Mouse (Mus musculus): ENCODE results near the gene Serinc4. TPM values are rescaled to one million over a fixed set of nuclear protein-coding genes. Genes with fewer than 3 reads are reported as not detected.
A peak's percentile ranks its signal among the peaks of the same experiment; 100 is the strongest.

Serinc4 gene
- polyA plus RNA-seq, 1 experiment from 2014 or later = 1.6 TPM

GRCm38 (mm10) chr2:121441800-121442199 is 14.8 kb downstream of the Serinc4 start:
- H3K4me2 ChIP-seq (ENCODE audit: low read length) = peak overlapping the region; percentile 59
- H3K9me3 ChIP-seq (ENCODE audit: control insufficient read depth, low read length) = no peaks in the 10 kb centered on the region
- no peak for ATAC-seq
- peaks cover 14% of the 10 kb centered on the region for H3K4me1 ChIP-seq (replicated peaks; ENCODE audit: control insufficient read depth, insufficient read depth, low read length)
- no peak overlapping the region for H3K4me3 ChIP-seq (replicated peaks; ENCODE audit: low read length)
- H3K36me3 ChIP-seq (ENCODE audit: control insufficient read depth, insufficient read depth) = peaks cover 25% of the 10 kb centered on the region
- no peak overlapping the region for H3K27ac ChIP-seq (ENCODE audit: low read length)
- H3K27me3 ChIP-seq (replicated peaks; ENCODE audit: control insufficient read depth, insufficient read depth, low read length) = peaks cover 5% of the 10 kb centered on the region; the same call in 1 of the 2 replicates
- 13% methylated on average over 11 of the region's 11 CpGs for WGBS
- H3K9ac ChIP-seq (replicated peaks; ENCODE audit: low read depth, low read length) = no peak overlapping the region

GRCm38 (mm10) chr2:121440834-121441605 is 15.6 kb downstream of the Serinc4 start:
- Histone ChIP-seq H3K27me3 (replicated peaks; ENCODE audit: control insufficient read depth, insufficient read depth, low read length) (peaks cover 5% of the 10 kb centered on the region; the same call in 1 of the 2 replicates), H3K9ac (replicated peaks; ENCODE audit: low read depth, low read length) (no peak overlapping the region), H3K4me3 (replicated peaks; ENCODE audit: low read length) (no peak overlapping the region), H3K4me2 (ENCODE audit: low read length) (no peak overlapping the region), H3K9me3 (ENCODE audit: control insufficient read depth, low read length) (no peaks in the 10 kb centered on the region), H3K27ac (ENCODE audit: low read length) (no peak overlapping the region), H3K36me3 (ENCODE audit: control insufficient read depth, insufficient read depth) (peaks cover 25% of the 10 kb centered on the region), H3K4me1 (replicated peaks; ENCODE audit: control insufficient read depth, insufficient read depth, low read length) (peaks cover 14% of the 10 kb centered on the region)
- WGBS = 54% methylated on average over 5 of the region's 5 CpGs
- ATAC-seq = no peak

- H3K9ac ChIP-seq (replicated peaks; ENCODE audit: low read depth, low read length) = no peak overlapping the region
- H3K27me3 ChIP-seq (replicated peaks; ENCODE audit: control insufficient read depth, insufficient read depth, low read length) = peaks cover 5% of the 10 kb centered on the region; the same call in 1 of the 2 replicates
- H3K4me2 ChIP-seq (ENCODE audit: low read length) = no peak overlapping the region
- H3K4me1 ChIP-seq (replicated peaks; ENCODE audit: control insufficient read depth, insufficient read depth, low read length) = peaks cover 14% of the 10 kb centered on the region
- no peak overlapping the region for H3K4me3 ChIP-seq (replicated peaks; ENCODE audit: low read length)
- 82% methylated on average over 4 of the region's 4 CpGs for WGBS
- peaks cover 33% of the 10 kb centered on the region for H3K36me3 ChIP-seq (ENCODE audit: control insufficient read depth, insufficient read depth)
- ATAC-seq = no peak
- H3K27ac ChIP-seq (ENCODE audit: low read length) = no peak overlapping the region
- no peaks in the 10 kb centered on the region for H3K9me3 ChIP-seq (ENCODE audit: control insufficient read depth, low read length)
Observed at GRCm38 (mm10) chr2:121439746-121440145, 16.8 kb downstream of the Serinc4 start.

GRCm38 (mm10) chr2:121434854-121435253 is 21.7 kb downstream of the Serinc4 start:
- ATAC-seq = no peak
- H3K4me3 ChIP-seq (replicated peaks; ENCODE audit: low read length) = no peak overlapping the region
- WGBS = 89% methylated on average over 1 of the region's 1 CpGs
- H3K36me3 ChIP-seq (ENCODE audit: control insufficient read depth, insufficient read depth) = peaks cover 75% of the 10 kb centered on the region
- no peaks in the 10 kb centered on the region for H3K27me3 ChIP-seq (replicated peaks; ENCODE audit: control insufficient read depth, insufficient read depth, low read length)
- no peaks in the 10 kb centered on the region for H3K4me1 ChIP-seq (replicated peaks; ENCODE audit: control insufficient read depth, insufficient read depth, low read length)
- H3K4me2 ChIP-seq (ENCODE audit: low read length) = no peak overlapping the region
- no peak overlapping the region for H3K27ac ChIP-seq (ENCODE audit: low read length)
- H3K9ac ChIP-seq (replicated peaks; ENCODE audit: low read depth, low read length) = no peak overlapping the region
- H3K9me3 ChIP-seq (ENCODE audit: control insufficient read depth, low read length) = no peaks in the 10 kb centered on the region

DNA sequence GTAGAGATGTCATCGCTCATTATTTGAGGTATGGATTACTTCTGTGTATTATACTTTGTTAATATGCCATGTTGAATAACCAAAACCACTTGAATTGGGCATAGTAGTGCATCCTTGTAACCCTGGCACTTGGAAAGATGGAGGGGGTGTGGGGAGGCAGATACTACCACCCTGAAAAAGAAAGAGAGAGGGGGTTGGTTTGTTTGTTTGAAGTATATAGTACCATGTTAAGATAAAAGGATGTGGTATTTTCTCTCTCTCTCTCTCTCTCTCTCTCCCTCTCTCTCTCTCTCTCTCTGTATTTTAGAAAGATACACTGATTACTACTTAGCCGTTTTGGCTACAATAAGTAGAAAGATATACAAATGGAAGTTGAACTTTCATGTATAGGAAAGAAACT is 30.7 kb downstream of the Serinc4 start:
- no peak for ATAC-seq
- 91% methylated on average over 2 of the region's 2 CpGs for WGBS
- H3K4me3 ChIP-seq (replicated peaks; ENCODE audit: low read length) = no peak overlapping the region
- H3K4me1 ChIP-seq (replicated peaks; ENCODE audit: control insufficient read depth, insufficient read depth, low read length) = no peaks in the 10 kb centered on the region
- H3K9me3 ChIP-seq (ENCODE audit: control insufficient read depth, low read length) = no peaks in the 10 kb centered on the region
- H3K9ac ChIP-seq (replicated peaks; ENCODE audit: low read depth, low read length) = no peak overlapping the region
- no peak overlapping the region for H3K4me2 ChIP-seq (ENCODE audit: low read length)
- peaks cover 26% of the 10 kb centered on the region for H3K36me3 ChIP-seq (ENCODE audit: control insufficient read depth, insufficient read depth)
- H3K27me3 ChIP-seq (replicated peaks; ENCODE audit: control insufficient read depth, insufficient read depth, low read length) = no peaks in the 10 kb centered on the region
- H3K27ac ChIP-seq (ENCODE audit: low read length) = no peak overlapping the region

DNA sequence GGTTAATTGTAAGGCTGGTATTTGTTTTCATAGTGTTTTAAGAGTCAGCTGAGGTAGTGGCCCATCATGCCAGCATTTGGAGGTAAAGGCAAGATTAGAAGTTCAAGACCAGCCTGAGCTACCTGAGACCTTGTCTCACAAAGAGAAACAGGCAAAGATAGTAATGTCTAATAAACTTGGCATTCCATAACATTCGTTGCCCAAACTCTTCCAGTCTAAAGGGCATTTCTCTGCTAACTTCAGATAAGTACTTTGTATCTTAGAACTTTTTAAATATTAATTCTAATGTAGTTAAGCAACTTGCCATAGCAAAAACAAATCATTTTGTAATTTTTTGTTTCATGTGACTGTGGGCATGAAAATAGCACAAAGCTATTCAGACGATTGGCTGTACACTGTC is 33.4 kb downstream of the Serinc4 start:
- no peak for ATAC-seq
- H3K27me3 ChIP-seq (replicated peaks; ENCODE audit: control insufficient read depth, insufficient read depth, low read length) = no peaks in the 10 kb centered on the region
- H3K9me3 ChIP-seq (ENCODE audit: control insufficient read depth, low read length) = no peaks in the 10 kb centered on the region
- H3K9ac ChIP-seq (replicated peaks; ENCODE audit: low read depth, low read length) = no peak overlapping the region
- H3K4me1 ChIP-seq (replicated peaks; ENCODE audit: control insufficient read depth, insufficient read depth, low read length) = no peaks in the 10 kb centered on the region
- H3K4me2 ChIP-seq (ENCODE audit: low read length) = no peak overlapping the region
- 96% methylated on average over 2 of the region's 2 CpGs for WGBS
- H3K27ac ChIP-seq (ENCODE audit: low read length) = no peak overlapping the region
- no peak overlapping the region for H3K4me3 ChIP-seq (replicated peaks; ENCODE audit: low read length)
- peaks cover 9% of the 10 kb centered on the region for H3K36me3 ChIP-seq (ENCODE audit: control insufficient read depth, insufficient read depth)

DNA sequence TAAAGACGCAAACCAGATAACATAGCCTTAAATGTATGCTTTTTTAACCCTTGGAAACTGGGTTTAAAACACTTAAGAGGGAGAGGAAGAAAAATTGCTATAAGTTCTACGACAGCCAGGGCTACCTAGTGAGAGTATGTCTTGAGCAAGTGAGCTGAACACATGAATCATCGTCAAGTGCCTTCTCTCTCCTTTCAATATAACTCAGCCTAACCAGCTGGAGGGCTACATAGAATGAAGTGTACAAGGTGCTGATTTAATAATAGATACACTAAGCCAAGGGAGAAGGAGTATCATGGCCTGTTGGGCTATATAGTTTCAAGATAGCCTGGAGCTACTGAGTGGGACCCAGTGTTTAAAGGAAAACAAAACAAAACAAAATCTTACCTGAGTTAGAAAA is 38.1 kb downstream of the Serinc4 start:
- 95% methylated on average over 3 of the region's 3 CpGs for WGBS
- ATAC-seq = no peak
- Histone ChIP-seq H3K4me1 (replicated peaks; ENCODE audit: control insufficient read depth, insufficient read depth, low read length) (peaks cover 17% of the 10 kb centered on the region), H3K36me3 (ENCODE audit: control insufficient read depth, insufficient read depth) (peaks cover 4% of the 10 kb centered on the region), H3K4me3 (replicated peaks; ENCODE audit: low read length) (no peak overlapping the region), H3K27me3 (replicated peaks; ENCODE audit: control insufficient read depth, insufficient read depth, low read length) (no peaks in the 10 kb centered on the region), H3K9me3 (ENCODE audit: control insufficient read depth, low read length) (no peaks in the 10 kb centered on the region), H3K9ac (replicated peaks; ENCODE audit: low read depth, low read length) (no peak overlapping the region), H3K4me2 (ENCODE audit: low read length) (no peak overlapping the region), H3K27ac (ENCODE audit: low read length) (no peak overlapping the region)

DNA sequence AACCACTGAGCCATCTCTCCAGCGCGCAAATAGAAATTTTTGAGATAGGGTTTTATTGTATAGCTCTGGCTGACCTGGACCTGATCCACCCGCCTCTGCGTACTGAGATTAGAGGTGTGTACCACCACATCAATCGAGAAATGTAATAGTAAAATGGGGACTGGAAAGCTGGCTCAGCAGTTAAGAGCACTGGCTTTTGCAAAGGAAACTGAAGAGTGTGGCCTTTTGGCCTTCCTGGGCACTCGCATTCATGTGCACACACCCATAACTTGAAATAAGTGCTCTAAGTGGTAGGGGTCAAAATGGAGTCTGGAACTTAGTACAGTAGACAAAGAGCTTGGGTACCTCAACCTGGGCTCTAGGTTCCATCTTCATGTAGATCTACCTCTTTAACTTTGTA is 40.2 kb downstream of the Serinc4 start:
- H3K4me1 ChIP-seq (replicated peaks; ENCODE audit: control insufficient read depth, insufficient read depth, low read length) = peaks cover 25% of the 10 kb centered on the region
- no peak overlapping the region for H3K27ac ChIP-seq (ENCODE audit: low read length)
- 93% methylated on average over 6 of the region's 6 CpGs for WGBS
- H3K36me3 ChIP-seq (ENCODE audit: control insufficient read depth, insufficient read depth) = no peaks in the 10 kb centered on the region; the same call in 1 of the 2 replicates
- H3K4me3 ChIP-seq (replicated peaks; ENCODE audit: low read length) = no peak overlapping the region
- no peaks in the 10 kb centered on the region for H3K9me3 ChIP-seq (ENCODE audit: control insufficient read depth, low read length)
- H3K4me2 ChIP-seq (ENCODE audit: low read length) = no peak overlapping the region
- ATAC-seq = no peak
- no peak overlapping the region for H3K9ac ChIP-seq (replicated peaks; ENCODE audit: low read depth, low read length)
- no peaks in the 10 kb centered on the region for H3K27me3 ChIP-seq (replicated peaks; ENCODE audit: control insufficient read depth, insufficient read depth, low read length)

- Histone ChIP-seq H3K9me3 (ENCODE audit: control insufficient read depth, low read length) (no peaks in the 10 kb centered on the region), H3K4me1 (replicated peaks; ENCODE audit: control insufficient read depth, insufficient read depth, low read length) (peaks cover 25% of the 10 kb centered on the region), H3K27ac (ENCODE audit: low read length) (no peak overlapping the region), H3K4me2 (ENCODE audit: low read length) (peak overlapping the region; percentile 60), H3K9ac (replicated peaks; ENCODE audit: low read depth, low read length) (no peak overlapping the region), H3K36me3 (ENCODE audit: control insufficient read depth, insufficient read depth) (no peaks in the 10 kb centered on the region; the same call in 1 of the 2 replicates), H3K27me3 (replicated peaks; ENCODE audit: control insufficient read depth, insufficient read depth, low read length) (no peaks in the 10 kb centered on the region), H3K4me3 (replicated peaks; ENCODE audit: low read length) (peak overlapping the region; percentile 74; the same call in 1 of the 2 replicates)
- ATAC-seq = no peak
- WGBS = 75% methylated on average over 3 of the region's 3 CpGs
Observed at GRCm38 (mm10) chr2:121415591-121415990, 41.0 kb downstream of the Serinc4 start.
